Mouse (Mus musculus) urinary bladder, postnatal 36 days (tissue): Measurements from ENCODE around the gene Itga6.

ENCODE experiments used
- DNase-seq, 2 experiments: peaks; one replicate each; pipeline ENCODE4 v3.0.0; 2022; ENCODE audit warnings: low spot score in 2 of 2, mixed read lengths in 1 of 2

The Itga6 gene

DNA sequence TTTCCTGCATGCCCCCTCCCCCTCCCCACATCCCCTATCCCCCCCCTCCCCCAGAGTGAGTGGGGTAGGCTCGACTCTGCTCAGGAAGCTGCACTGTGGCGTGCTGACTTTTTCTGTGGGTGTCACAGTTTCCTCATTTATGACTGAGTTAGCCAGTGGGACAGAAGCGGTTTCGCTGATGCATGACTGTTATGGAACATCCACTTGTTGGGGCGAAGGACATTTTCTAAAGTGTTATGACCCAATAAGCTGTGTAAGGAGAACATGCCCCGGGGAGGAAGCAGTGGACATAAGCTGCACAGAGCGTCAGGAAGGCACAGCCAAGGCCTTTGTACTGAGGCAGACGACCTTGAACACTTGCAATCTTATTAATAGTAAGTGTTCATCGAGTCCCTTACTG lies 97.9 kb downstream of the Itga6 start:
- no peak for DNase-seq

DNA sequence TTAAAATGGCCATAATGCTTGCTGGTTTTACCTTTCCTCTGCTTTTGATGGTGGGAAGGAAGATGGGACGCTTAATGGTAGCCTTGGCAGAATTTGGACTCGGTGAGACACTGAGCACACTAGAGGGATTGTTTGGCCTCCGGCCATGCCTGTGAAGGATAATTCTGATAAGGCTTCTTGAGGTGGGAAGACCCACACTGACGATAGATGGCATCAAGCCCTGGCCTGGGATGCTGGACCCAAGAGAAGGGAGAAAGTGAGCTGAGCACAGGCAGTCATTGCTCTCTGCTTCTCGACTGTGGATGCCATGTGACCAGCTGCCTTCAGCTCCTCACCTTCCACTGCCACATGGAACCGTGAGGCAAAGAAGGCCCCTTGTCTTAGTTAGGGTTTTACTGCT lies 99.5 kb downstream of the Itga6 start:
- no peak for DNase-seq

DNA sequence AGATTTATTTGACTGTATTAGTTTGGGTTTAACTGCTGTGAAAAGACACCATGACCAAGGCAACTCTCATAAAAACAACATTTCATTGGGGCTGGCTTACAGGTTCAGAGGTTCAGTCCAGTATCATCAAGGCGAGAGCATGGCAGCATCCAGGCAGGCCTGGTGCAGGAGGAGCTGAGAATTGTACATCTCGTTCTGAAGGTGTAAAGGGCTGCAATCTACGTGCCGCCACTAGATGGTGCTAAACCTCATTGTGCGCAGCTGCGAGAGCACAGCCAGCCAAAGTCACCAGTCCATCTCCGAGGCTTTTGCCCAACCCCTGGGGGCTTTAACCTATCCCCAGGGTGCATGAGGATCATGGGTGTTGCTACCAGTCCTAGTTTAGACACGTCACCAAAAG lies 106.7 kb downstream of the Itga6 start:
- peak; percentile 28 to 47 for DNase-seq

DNA sequence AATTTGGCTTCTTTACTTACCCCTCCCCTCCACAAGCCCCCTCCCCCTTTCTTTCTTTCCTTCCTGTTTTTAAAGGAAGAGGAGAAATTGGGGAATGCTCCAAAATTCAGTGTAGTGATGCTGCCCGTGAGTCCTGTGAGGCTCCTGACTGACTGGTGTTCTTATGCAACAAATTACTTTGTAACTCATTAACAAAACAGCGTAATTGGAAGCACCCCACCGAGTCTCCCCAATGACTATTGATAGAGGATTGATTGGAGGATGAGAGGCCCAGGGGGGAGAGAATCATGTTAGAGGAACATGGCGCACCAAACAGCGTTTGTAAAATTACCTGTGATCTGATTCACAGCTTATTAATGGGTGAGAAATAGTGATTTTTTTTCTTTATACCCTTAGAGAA lies 109.7 kb downstream of the Itga6 start:
- DNase-seq: no peak

DNA sequence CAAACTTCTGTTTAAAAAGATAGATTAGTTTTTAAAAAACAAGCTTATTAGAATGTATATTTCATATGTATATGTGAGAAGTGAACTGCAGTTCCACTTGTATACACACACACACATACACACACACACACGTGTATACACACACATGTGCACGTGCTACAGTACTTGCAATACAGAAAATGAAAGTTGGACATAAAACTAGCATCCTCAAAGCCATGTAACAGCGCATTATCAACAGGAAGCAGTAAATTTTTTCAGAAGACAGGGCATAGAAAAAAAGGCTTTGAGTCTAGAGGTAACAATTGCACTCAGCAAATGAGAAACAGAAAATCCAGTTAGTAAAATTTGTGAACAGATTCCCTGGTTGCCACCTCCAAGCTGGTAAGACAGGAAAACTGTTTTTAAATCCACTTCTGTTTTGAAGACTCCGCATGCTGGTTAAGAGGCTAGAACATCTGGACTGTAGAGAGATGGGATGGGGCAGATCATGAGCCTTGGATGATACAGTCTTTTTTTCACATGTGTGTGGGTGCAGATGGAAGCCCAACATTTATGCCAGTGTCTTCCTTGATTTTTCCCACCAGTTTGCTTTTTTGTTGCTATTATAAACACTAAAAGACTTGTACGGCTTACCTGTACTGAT lies 118.2 kb downstream of the Itga6 start:
- DNase-seq: no peak

DNA sequence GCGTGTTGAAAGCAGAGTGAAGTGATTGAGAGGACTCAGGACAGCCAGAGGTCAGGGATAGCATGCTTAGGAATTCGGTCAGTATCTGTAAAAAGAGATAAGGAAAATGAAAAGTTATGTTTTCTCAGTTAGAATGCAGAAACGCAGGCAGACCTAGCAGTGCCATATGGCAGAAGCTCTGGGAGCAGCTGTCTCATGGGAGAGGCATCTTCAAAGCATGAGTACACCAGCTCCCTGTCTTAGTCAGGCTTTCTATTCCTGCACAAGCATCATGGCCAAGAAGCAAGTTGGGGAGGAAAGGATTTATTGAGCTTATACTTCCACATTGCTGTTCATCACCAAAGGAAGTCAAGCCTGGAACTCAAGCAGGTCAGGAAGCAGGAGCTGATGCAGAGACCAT lies 119.6 kb downstream of the Itga6 start:
- DNase-seq: no peak

DNA sequence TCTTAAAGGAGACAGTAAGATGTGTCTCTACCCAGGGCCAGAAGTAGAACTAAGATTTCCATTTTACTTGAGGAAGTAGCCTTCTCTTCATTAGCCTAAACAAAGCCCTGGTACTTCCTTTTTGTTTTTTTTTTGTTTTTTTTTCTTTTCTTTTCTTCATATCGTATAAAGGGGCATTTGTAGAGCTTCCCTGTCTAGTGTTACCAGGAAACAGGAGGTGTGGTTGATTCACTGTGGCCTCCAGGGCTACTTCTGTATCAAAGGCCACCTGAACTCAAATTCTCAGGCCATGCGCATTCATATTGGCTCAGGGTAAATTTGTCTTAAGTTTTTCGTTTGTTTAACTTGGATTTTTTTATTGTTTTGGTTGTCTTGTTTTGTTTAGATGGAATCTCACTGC lies 120.5 kb downstream of the Itga6 start:
- no peak for DNase-seq

DNA sequence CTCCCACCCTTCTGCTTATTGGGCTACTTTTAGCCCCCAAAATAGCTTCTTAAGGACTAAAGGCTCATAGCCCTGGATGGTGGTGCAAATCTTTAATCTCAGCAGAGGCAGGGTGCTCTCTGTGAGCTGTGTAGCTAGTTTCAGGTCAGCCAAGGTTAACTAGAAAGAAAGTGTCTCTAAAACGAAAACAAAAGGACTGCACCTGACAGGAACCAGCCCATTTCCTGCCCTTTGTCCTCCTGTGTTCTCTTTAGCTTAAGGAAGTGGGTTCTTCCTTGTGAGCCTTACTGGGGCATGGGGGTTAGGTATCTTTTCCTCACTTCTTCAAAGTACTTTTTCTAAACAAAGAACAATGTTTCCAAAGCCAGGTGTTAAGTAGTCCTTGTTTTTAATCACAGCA lies 121.1 kb downstream of the Itga6 start:
- DNase-seq: no peak

DNA sequence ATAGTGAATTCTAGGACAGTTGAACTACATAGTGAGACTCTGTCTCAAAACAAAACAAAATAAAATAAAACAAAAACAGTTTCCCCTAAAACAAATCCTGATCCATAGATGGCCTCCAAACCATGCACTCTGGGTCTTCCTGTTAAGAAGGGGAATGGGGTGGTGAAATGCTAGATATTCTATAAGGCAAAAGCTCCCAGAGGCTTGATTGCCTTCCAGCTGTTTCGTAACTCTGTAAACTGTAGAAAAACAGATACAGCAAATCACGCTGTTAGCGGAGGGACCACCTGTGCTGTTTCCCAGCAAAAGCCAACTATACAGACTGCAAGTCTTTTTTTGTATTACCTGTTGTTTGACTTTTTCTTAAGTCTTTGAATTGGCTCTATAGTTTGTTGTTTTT lies 121.6 kb downstream of the Itga6 start:
- no peak for DNase-seq

DNA sequence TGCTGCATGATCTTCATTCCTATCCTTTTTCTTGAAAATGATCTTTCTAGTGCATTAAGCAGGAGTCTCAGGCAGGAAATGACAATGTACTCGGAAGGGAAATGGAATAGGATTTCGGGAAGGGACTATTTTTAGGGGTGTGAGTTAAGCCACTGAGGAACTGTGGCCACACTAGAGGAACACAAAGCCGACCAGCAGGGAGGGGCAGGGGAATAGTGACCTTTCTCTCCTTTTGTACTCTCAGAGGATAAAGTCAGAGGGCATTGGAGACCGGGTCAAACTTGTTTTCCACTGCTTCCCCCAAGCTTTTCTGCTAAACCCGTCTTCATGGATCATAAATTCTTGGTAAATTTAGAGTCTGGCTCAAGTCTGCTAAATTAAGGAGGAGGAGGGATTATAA lies 122.1 kb downstream of the Itga6 start:
- no peak for DNase-seq

DNA sequence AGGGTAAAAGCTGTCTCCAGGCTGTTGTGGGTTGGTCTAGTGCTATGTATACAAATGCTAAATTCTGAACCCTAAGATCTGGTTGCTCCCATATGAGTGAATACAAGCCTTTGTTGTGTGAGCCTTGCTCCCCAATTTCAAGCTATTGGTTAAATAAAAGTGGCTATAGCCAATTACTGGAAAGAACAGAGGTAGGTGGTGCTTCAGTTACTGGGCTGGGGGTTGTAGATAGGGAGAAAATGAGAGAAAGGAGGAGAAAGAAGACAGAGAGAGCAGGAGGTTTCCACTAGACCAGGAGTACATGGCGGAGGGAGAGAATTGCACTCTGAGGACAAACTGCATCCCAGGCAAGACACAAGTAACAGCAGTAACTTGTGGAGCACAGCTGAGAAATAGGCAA lies 122.8 kb downstream of the Itga6 start:
- DNase-seq: no peak

DNA sequence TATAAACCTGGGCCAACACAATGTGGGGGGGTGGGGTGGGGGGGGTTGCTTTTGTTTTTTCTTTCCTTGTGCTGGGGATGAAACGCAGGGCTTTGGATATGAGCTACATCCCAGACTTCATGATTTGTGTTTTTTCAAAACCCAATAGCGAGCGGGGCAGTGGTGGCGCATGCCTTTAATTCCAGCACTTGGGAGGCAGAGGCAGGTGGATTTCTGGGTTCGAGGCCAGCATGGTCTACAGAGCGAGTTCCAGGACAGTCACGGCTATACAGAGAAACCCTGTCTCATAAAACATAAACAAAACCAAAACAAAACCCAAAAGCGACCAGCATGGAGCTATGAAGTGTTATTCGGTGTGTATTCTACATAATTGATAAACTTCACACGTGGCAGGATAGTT lies 126.7 kb downstream of the Itga6 start:
- no peak for DNase-seq

DNA sequence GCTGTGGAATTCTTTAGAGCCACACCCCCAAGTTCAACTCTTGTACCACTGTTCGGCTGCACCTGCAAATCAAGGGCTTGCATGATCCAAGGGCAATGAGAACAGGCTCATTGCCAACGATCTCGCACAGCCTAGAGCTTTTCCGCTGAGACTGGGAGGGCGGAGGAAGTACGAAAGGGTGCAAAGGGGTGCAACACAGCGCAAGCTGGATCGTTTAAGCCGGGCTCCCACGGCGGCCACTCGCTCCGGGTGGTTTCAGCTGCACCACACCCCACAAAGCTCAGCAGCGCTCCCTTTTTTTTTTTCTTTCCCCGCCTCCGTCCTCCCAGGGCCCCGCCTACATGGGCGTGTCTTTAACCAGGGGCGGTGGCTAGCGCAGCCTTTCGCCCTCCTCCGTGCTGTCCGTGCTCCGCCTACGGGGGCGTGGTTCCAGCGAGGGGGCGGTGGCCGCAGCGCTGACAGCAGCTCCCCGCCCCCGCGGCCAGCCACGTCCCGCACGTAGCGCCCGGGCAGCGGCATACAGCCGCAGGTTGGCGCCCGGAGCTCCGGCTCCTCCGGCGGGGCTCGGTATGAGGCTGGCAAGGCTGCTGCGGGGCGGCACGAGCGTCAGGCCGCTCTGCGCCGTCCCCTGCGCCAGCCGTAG lies 127.5 kb downstream of the Itga6 start, which contains the start of gene Pdk1:
Gene Pdk1 (plus strand): TSS at position 424 of the 643 bp plus-strand sequence.
- peak; percentile 97 to 99 for DNase-seq

DNA sequence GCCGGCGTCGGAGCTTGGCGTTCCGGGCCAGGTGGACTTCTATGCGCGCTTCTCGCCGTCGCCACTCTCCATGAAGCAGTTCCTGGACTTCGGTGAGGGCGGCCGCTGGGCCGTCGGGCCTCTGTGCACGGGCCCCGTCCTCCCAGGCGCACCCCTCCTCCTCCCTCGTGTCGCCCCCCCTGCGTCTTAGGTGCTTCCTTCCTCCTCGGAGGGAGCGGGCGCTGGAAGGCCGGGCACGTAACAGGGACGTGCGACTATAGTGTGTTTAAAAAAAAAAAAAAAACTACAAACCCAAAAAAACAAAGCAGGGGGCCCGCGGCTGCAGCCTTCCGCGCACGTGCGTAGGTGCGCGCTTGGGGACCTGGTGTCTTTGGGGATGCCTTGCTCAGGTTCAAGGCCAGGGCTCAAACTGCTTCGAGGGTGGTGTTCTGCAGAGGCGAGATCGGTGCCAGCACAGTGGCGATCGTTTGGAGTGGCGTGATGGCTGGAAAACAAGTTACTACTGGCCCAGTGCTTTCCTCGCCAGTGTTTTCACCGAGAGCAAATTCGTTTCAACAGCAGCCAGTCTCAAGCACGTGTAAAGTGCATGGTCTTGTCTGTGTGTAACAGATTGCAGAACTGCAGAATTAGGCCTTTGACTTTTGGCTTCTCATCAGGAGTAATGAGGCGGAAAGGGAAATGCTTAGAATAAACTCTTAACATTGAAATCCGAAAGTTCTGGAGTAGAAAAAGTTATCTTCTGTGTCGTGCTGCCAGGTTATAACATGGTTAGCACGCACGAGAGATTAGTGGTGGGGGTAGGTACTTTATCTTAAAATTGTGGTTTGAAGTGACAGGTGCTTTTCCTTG lies 128.3 kb downstream of the Itga6 start:
- peak; percentile 35 to 69 for DNase-seq

DNA sequence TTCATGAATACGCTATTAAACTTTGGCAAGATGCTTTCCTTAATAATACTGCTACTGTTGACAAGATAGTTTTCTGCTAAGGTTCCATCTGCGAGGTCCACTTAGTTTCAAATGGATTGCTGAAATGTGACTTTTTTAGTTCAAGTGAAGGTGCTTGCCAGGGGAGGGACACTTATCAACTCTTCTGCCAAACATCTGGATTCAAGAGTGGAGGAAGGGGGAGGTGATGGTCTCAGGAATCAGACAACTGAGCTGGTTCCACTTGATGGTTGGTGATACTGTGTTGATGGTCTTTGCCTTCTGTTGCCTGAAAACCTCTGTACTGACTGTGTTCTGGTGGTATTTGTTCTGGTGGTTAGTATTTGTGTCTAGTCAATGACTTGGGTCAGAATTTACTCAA lies 129.0 kb downstream of the Itga6 start:
- no peak for DNase-seq

DNA sequence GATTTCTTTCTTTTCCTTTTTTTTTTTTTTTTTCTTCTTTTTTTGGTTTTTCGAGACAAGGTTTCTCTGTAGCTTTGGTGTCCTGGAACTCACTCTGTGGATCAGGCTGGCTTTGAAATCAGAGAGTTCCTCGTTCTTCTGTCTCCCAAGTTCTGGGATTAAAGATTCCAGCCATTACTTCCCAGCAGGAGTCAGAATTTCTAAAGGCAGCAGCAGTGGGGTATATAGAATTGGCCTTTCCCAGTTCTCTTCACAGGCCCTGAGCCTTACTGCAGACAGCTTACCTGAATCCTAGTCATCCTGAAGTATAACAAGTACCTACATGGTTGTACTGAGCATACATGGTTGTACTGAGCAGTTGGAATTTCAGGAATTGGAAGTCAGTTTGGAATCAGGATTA lies 129.4 kb downstream of the Itga6 start:
- no peak for DNase-seq

DNA sequence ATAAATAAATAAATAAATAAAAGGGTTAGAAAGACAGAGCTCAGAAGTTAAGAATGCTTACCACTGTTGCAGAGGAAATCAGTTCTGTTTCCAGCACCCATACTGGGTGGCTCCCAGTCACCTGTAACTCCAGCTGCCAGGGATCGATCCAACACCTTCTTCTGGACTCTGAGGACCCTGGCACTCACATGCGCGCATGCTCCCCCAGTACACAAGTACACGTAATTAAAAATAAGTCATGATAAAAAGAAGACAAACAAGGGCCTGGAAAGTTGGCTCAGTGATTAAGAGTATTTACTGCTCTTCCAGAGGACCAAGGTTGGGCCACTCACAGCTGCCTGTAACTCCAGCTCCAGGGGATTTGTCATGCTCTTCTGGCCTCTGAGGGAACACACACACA lies 132.4 kb downstream of the Itga6 start:
- no peak for DNase-seq

DNA sequence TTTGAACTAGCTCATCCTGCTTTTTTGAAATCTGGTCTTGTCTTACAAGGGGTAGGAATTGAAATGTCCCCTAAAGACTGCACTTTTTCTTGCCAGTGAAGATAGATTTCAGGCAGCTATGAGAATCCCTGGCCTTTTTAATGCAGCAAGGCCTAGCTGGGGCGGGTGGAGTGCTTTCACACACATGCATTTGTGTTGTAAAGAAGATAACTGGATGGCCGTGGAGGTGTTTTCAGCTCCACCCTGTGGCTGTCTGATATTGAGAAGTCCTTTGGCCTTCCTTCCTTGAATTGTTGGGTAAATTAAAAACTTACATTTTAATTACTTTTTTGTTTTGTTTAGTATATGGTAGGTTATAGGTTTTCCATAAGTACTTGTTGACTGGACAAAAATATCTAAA lies 133.0 kb downstream of the Itga6 start:
- no peak for DNase-seq

DNA sequence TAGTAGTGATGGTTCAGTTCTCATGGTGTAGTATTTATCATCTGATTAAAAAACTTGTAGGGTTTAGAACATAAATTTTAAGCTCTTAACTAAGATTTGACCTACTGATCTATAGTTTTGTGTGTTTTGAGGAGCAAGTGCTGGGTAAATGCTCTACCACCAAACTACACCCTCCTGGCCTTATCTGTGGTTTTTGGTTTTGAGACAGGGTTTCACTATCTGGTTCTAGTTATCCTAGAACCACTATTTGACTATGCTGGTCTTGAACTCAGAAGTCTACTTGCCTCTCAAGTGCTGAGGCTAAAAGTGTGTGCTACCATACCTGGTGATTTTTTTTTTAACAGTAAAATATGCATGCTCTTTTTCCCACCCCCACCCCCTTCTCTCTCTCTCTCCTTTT lies 133.5 kb downstream of the Itga6 start:
- DNase-seq: no peak

DNA sequence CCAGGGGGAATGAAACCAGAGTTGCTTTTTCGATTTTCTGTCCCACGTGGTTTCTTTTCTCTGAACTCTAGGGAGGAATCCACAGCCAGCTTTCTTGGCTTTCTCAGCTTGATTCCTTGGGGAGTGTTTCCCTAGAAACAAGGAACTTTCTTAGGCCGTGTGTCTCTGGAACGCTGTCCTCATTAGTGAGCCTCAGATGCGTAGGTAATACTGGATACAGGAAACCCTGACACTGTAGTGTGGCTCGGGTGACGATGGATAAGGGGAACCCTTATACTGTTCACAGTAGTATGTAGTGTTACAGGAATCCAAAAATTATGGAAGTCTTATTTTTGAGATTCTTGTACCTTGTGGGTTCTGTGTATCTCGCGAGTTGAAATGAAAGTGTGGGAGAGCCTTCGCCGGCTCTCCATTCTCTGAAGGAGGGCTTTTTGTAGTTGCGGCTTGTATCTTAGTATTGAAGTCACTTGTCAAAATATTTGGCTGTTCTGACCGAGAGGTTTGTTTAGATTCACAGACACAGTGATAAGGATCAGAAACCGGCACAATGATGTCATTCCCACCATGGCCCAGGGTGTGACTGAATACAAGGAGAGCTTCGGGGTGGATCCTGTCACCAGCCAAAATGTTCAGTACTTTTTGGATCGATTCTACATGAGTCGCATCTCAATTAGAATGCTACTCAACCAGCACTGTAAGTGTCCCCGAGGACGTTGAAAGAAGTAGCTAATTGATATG lies 137.7 kb downstream of the Itga6 start:
- DNase-seq: no peak

DNA sequence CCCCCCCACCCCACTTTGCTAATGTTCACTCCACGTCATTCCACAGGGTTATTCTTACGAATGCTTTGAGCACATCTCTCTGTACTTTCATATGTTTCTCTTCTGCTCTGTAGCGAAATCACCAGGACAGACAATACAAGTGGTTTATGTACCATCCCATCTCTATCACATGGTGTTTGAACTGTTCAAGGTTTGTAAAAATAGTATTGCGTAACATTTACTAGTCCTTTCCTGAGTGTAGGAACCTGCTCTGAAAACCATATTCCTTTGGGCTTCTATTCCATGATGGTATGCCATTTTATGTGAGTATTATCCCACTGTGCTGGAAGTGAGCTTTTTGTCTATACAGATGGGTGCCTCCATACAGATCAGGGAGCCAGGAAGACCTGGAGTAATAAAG lies 141.9 kb downstream of the Itga6 start:
- DNase-seq: no peak

DNA sequence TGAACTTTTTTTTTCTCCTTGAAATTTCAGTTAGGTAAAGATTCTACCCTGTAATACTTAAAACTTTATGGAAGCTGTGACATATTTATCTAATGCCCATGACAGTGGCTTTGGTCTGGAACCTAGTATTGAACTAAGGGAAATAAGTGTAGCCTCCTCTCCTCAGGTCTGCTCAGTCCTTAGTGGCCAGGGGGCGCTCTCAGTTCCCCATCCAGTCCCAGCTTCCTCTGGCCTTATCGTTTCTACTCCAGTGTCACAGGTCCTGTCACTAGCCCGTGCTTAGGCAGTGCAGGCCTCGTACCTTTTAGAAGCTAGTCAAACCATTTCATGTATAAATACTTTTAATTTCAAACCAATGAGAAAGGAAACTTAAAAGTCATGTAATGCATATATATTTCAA lies 143.0 kb downstream of the Itga6 start:
- no peak for DNase-seq
